Mouse (Mus musculus) left cerebral cortex, adult 6 months (tissue): ENCODE measurements around the gene Nlrp4c. TPM values are rescaled to one million over a fixed set of nuclear protein-coding genes. Genes with fewer than 3 reads are reported as not detected.

ENCODE experiments used
- long read RNA-seq, 2 experiments: library from polyadenylated mRNA; unstranded; transcript quantifications; one replicate each; pipeline ENCODE4 v2.0.0; 2019 to 2020
- polyA plus RNA-seq: library from polyadenylated mRNA; unstranded; fragments of <200 nt; fragmentation: Nextera tagmentation; gene quantifications from 2 replicates; pipeline ENCODE4 v1.2.3, GENCODE M21; 2021

The Nlrp4c gene
- not detected in 2 replicates for polyA plus RNA-seq
- long read RNA-seq, experiment 1: 0 reads
- long read RNA-seq, experiment 2: 0 reads

GRCm38 (mm10) chr7:6044861-6045260, at the start of gene Nlrp4c:
TSS of gene Nlrp4c (plus strand) at chr7:6045161.

GRCm38 (mm10) chr7:6010910-6011309, 34.1 kb upstream of the Nlrp4c start, which contains the start of gene Vmn1r65:
TSS of gene Vmn1r65 (minus strand) at chr7:6011010.

Other genes with a start within 250 kb of the Nlrp4c start
- gene Vmn1r63, start 239.7 kb upstream of the Nlrp4c start, polyA plus RNA-seq: not detected in 2 replicates
- not detected in 2 replicates for gene Vmn1r64, start 160.6 kb upstream of the Nlrp4c start, polyA plus RNA-seq
- gene Vmn1r65, start 34.2 kb upstream of the Nlrp4c start, polyA plus RNA-seq: not detected in 2 replicates
- 9.8 and 15.7 TPM in 2 replicates for gene Zfp787, start 110.8 kb downstream of the Nlrp4c start, polyA plus RNA-seq
- gene Zfp444, start 127.1 kb downstream of the Nlrp4c start, polyA plus RNA-seq: 39.0 and 51.1 TPM in 2 replicates
- gene Galp, start 151.9 kb downstream of the Nlrp4c start, polyA plus RNA-seq: not detected in 2 replicates
- not detected in 2 replicates for gene Zscan5b, start 177.1 kb downstream of the Nlrp4c start, polyA plus RNA-seq
- not detected in 2 replicates for gene Epp13, start 207.5 kb downstream of the Nlrp4c start, polyA plus RNA-seq
- 7.6 and 11.4 TPM in 2 replicates for gene Zfp667, start 241.4 kb downstream of the Nlrp4c start, polyA plus RNA-seq